In genomic region chr12:82670201-82670737, GRCm38 (mm10) we compare ENCODE assay signal across 18 mouse cellular contexts.
DNase-seq lines count a peak whose midpoint lies in the region; ATAC-seq and TF ChIP-seq lines count a peak whose summit lies in the region.
"Had no signal": no experiment of that assay in that cellular context is flagged by ENCODE, and none has a peak within 500 bp of the region (broad histone marks: within the 10 kb centered on the region; RNA-seq: fewer than 3 reads in every experiment).

No protein-coding gene starts in this region.

- TF ChIP-seq CTCF in kidney, adult 2 months (conservative IDR thresholded peaks at IDR 0.05; ENCODE audit: insufficient read depth, insufficient read length, low read depth, low read length): no peak
- no peak for TF ChIP-seq CTCF in lung, embryonic 14.5 days (IDR thresholded peaks at IDR 0.05; ENCODE audit: low read depth)

- no peak overlapping the region for H3K9ac ChIP-seq in forebrain, embryonic 15.5 days (replicated peaks)
- no peak overlapping the region for H3K9ac ChIP-seq in lung, embryonic 14.5 days
- H3K9ac ChIP-seq: embryonic facial prominence, embryonic 13.5 days; hindbrain, embryonic 13.5 days; liver, embryonic 13.5 days; midbrain, embryonic 12.5 days had no signal

- H3K4me1 ChIP-seq in forebrain, embryonic 15.5 days: peaks cover 21% of the 10 kb centered on the region
- peaks cover 5% of the 10 kb centered on the region; the same call in 1 of the 2 replicates for H3K4me1 ChIP-seq in forebrain, embryonic 10.5 days
- H3K4me1 ChIP-seq in kidney, adult 2 months (ENCODE audit: control insufficient read depth, insufficient read depth, low read length): no peaks in the 10 kb centered on the region; the same call in 1 of the 2 replicates
- no peaks in the 10 kb centered on the region for H3K4me1 ChIP-seq in lung, embryonic 14.5 days (ENCODE audit: insufficient read depth)
- H3K4me1 ChIP-seq: liver, embryonic 13.5 days; midbrain, embryonic 12.5 days had no signal

- H3K27ac ChIP-seq in forebrain, embryonic 15.5 days (replicated peaks): peak overlapping the region; percentile 39
- no peak overlapping the region for H3K27ac ChIP-seq in forebrain, embryonic 10.5 days
- no peak overlapping the region for H3K27ac ChIP-seq in kidney, adult 2 months (ENCODE audit: insufficient read depth, low read depth, low read length)
- no peak overlapping the region for H3K27ac ChIP-seq in lung, embryonic 14.5 days (ENCODE audit: low read depth)
- H3K27ac ChIP-seq: embryonic facial prominence, embryonic 13.5 days; hindbrain, embryonic 13.5 days; liver, embryonic 13.5 days; midbrain, embryonic 12.5 days had no signal

- peak; percentile 58 for ATAC-seq in forebrain, embryonic 15.5 days (replicated peaks)
- ATAC-seq in lung, embryonic 14.5 days (ENCODE audit: insufficient read depth): no peak; the same call in 1 of the 2 replicates
- ATAC-seq: intestine, postnatal 0 days had no signal

- no peaks in the 10 kb centered on the region for H3K36me3 ChIP-seq in forebrain, embryonic 15.5 days
- no peaks in the 10 kb centered on the region for H3K36me3 ChIP-seq in forebrain, embryonic 10.5 days (replicated peaks)
- H3K36me3 ChIP-seq in kidney, adult 2 months (ENCODE audit: control insufficient read depth, insufficient read depth, low read length): no peaks in the 10 kb centered on the region
- H3K36me3 ChIP-seq in lung, embryonic 14.5 days (ENCODE audit: insufficient read depth): no peaks in the 10 kb centered on the region
- H3K36me3 ChIP-seq: embryonic facial prominence, embryonic 13.5 days; hindbrain, embryonic 13.5 days; liver, embryonic 13.5 days; midbrain, embryonic 12.5 days had no signal

- no peak overlapping the region for H3K4me3 ChIP-seq in forebrain, embryonic 15.5 days
- H3K4me3 ChIP-seq in forebrain, embryonic 10.5 days: no peak overlapping the region
- no peak overlapping the region for H3K4me3 ChIP-seq in kidney, adult 2 months (ENCODE audit: insufficient read depth, low read depth, low read length)
- H3K4me3 ChIP-seq in lung, embryonic 14.5 days (ENCODE audit: low read depth, low read length): no peak overlapping the region
- H3K4me3 ChIP-seq: embryonic facial prominence, embryonic 13.5 days; hindbrain, embryonic 13.5 days; liver, embryonic 13.5 days; midbrain, embryonic 12.5 days had no signal

- H3K27me3 ChIP-seq in forebrain, embryonic 15.5 days: no peaks in the 10 kb centered on the region
- H3K27me3 ChIP-seq in forebrain, embryonic 10.5 days (ENCODE audit: poor library complexity, severe bottlenecking): no peaks in the 10 kb centered on the region
- H3K27me3 ChIP-seq in kidney, adult 2 months (replicated peaks; ENCODE audit: control insufficient read depth, insufficient read depth, low read length): no peaks in the 10 kb centered on the region
- no peaks in the 10 kb centered on the region for H3K27me3 ChIP-seq in lung, embryonic 14.5 days (ENCODE audit: insufficient read depth, low read length)
- H3K27me3 ChIP-seq: embryonic facial prominence, embryonic 13.5 days; hindbrain, embryonic 13.5 days; liver, embryonic 13.5 days; midbrain, embryonic 12.5 days had no signal

- DNase-seq in forebrain, embryonic 10.5 days (ENCODE audit: extremely low spot score, low spot score): no peak
- peak; percentile 14 for DNase-seq in kidney, adult 2 months
- DNase-seq in kidney, postnatal 10 days: no peak
- peak; percentile 65 for DNase-seq in lung, embryonic 14.5 days
- no peak for DNase-seq in lung, postnatal 36 days
- DNase-seq in brain, adult 2 months (ENCODE audit: low read depth, low spot score): peak; percentile 48
- no peak for DNase-seq in spleen, postnatal 10 days (ENCODE audit: low spot score in 2 of 2)
- DNase-seq: cerebellum, adult 18-20 months; gastrocnemius, postnatal 10 days; liver, embryonic 13.5 days; lung, postnatal 14 days; thymus, postnatal 36 days had no signal

- WGBS in forebrain, embryonic 15.5 days: 45% methylated on average over 4 of the region's 4 CpGs
- 87% methylated on average over 4 of the region's 4 CpGs for WGBS in forebrain, embryonic 10.5 days
- 38% methylated on average over 4 of the region's 4 CpGs for WGBS in kidney, adult 2 months
- WGBS in lung, embryonic 14.5 days: 56% methylated on average over 4 of the region's 4 CpGs

- TF ChIP-seq POLR2A in kidney, adult 2 months (IDR thresholded peaks at IDR 0.05; ENCODE audit: low read depth, low read length): no peak

- no peak overlapping the region for H3K4me2 ChIP-seq in forebrain, embryonic 15.5 days (replicated peaks)
- H3K4me2 ChIP-seq in lung, embryonic 14.5 days: no peak overlapping the region
- H3K4me2 ChIP-seq: embryonic facial prominence, embryonic 13.5 days; heart, embryonic 11.5 days; hindbrain, embryonic 13.5 days; liver, embryonic 13.5 days; midbrain, embryonic 12.5 days had no signal

- H3K9me3 ChIP-seq in forebrain, embryonic 15.5 days: no peaks in the 10 kb centered on the region
- H3K9me3 ChIP-seq in forebrain, embryonic 10.5 days: no peaks in the 10 kb centered on the region
- no peaks in the 10 kb centered on the region for H3K9me3 ChIP-seq in lung, embryonic 14.5 days (ENCODE audit: low read depth, low read length)
- H3K9me3 ChIP-seq: embryonic facial prominence, embryonic 13.5 days; hindbrain, embryonic 13.5 days; liver, embryonic 13.5 days; midbrain, embryonic 12.5 days had no signal

Comparison
In these comparisons a context has a peak if more than half of its experiments do, and no peak if none do; other contexts are left out.
1. DNase-seq: peak in kidney, adult 2 months (single experiment), lung, embryonic 14.5 days (single experiment) and brain, adult 2 months (single experiment); none in forebrain, embryonic 10.5 days (single experiment), kidney, postnatal 10 days (single experiment), lung, postnatal 36 days (single experiment) and spleen, postnatal 10 days (0 of 2).